Mouse (Mus musculus): ENCODE measurements at regions not wholly inside any gene's neighbourhood (a gene's known extent, or its start where the extent isn't known, plus 50 kb on each side); places are given as distances from the start of the nearest gene placed in this dataset.

GRCm38 (mm10) chr2:79510485-79511094, 54.0 kb upstream of the Cerkl start:
- no peak for DNase-seq

GRCm38 (mm10) chr2:79511108-79511507, 54.5 kb upstream of the Cerkl start:
- no peak for DNase-seq

- peak; percentile 70 for DNase-seq
These were observed 55.2 kb upstream of the Cerkl start for GRCm38 (mm10) chr2:79511676-79512323.

GRCm38 (mm10) chr2:79512374-79512773, 55.8 kb upstream of the Cerkl start:
- no peak for DNase-seq

GRCm38 (mm10) chr2:79513726-79514125, 57.1 kb upstream of the Cerkl start:
- no peak for DNase-seq

- DNase-seq = no peak
These were observed 61.6 kb upstream of the Cerkl start for GRCm38 (mm10) chr2:79518046-79518750.

GRCm38 (mm10) chr2:79519799-79520449, 63.3 kb upstream of the Cerkl start:
- DNase-seq = no peak

- DNase-seq = no peak
These were observed 66.9 kb upstream of the Cerkl start for GRCm38 (mm10) chr2:79523441-79523840.

- DNase-seq = no peak
These were observed 70.9 kb upstream of the Cerkl start for GRCm38 (mm10) chr2:79527529-79527928.

GRCm38 (mm10) chr2:79528347-79528990, 71.9 kb upstream of the Cerkl start:
- no peak for DNase-seq

- DNase-seq = no peak
These were observed 72.6 kb upstream of the Cerkl start for GRCm38 (mm10) chr2:79529185-79529584.

GRCm38 (mm10) chr2:79532610-79533160, 76.1 kb upstream of the Cerkl start:
- no peak for DNase-seq

- DNase-seq = no peak
These were observed 80.7 kb upstream of the Cerkl start for GRCm38 (mm10) chr2:79537126-79537875.

- no peak for DNase-seq
These were observed 83.8 kb upstream of the Cerkl start for GRCm38 (mm10) chr2:79540384-79540783.

- DNase-seq = no peak
These were observed 85.8 kb upstream of the Cerkl start for GRCm38 (mm10) chr2:79542191-79542980.

- DNase-seq = no peak
These were observed 86.9 kb upstream of the Cerkl start for GRCm38 (mm10) chr2:79543456-79543855.

- DNase-seq = no peak
These were observed 87.6 kb upstream of the Cerkl start for GRCm38 (mm10) chr2:79543948-79544792.

GRCm38 (mm10) chr2:79544793-79545260, 88.2 kb upstream of the Cerkl start:
- DNase-seq = no peak

GRCm38 (mm10) chr2:79546206-79546605, 88.9 kb upstream of the Itprid2 start:
- no peak for DNase-seq

- DNase-seq = no peak
These were observed 87.9 kb upstream of the Itprid2 start for GRCm38 (mm10) chr2:79547284-79547683.
